Mouse (Mus musculus) kidney, postnatal 25 days (tissue): ENCODE data around the gene Tm6sf1.

ENCODE experiments used
- DNase-seq, 2 experiments: peaks; one replicate each; pipeline ENCODE4 v3.0.0; 2021; ENCODE audit warnings: mixed read lengths in 2 of 2

Gene Tm6sf1

GRCm38 (mm10) chr7:81904094-81904493 lies 45.3 kb downstream of the Tm6sf1 start:
- DNase-seq = peak in 1 of 2 experiments; percentile 31

- DNase-seq = no peak
Measured at GRCm38 (mm10) chr7:81904926-81905325, 46.1 kb downstream of the Tm6sf1 start.

- DNase-seq = no peak
Measured at GRCm38 (mm10) chr7:81918316-81918715, 59.5 kb downstream of the Tm6sf1 start.

- no peak for DNase-seq
Measured at GRCm38 (mm10) chr7:81920314-81920713, 61.5 kb downstream of the Tm6sf1 start.

- no peak for DNase-seq
Measured at GRCm38 (mm10) chr7:81921379-81921952, 62.7 kb downstream of the Tm6sf1 start.

GRCm38 (mm10) chr7:81928998-81929397 lies 70.2 kb downstream of the Tm6sf1 start:
- DNase-seq = no peak

- no peak for DNase-seq
Measured at GRCm38 (mm10) chr7:81932521-81933045, 73.8 kb downstream of the Tm6sf1 start.

- peak in 1 of 2 experiments; percentile 7 for DNase-seq
Measured at GRCm38 (mm10) chr7:81933061-81933600, 74.3 kb downstream of the Tm6sf1 start.

- DNase-seq = peak; percentile 62 to 80
Measured at GRCm38 (mm10) chr7:81933601-81934266, 74.9 kb downstream of the Tm6sf1 start.
